Mouse (Mus musculus) neutrophil, adult 5-6 weeks (primary cell): ENCODE measurements around the gene Adipor2. TPM values are rescaled to one million over a fixed set of nuclear protein-coding genes. Genes with fewer than 3 reads are reported as not detected.
A peak's percentile ranks its signal among the peaks of the same experiment; 100 is the strongest.
"Not testable (repeated sequence)": the region's sequence is repeated elsewhere in the genome, so short reads cannot be mapped to it uniquely, and the experiment has no call there.

ENCODE experiments used
- ATAC-seq: fragments of 151-379, 151-347 bp; 2 replicates; pipeline ENCODE4 v1.8.0; 2017; ENCODE audit warnings: mild to moderate bottlenecking, moderate TSS enrichment; ENCODE audit not compliant: insufficient number of reproducible peaks, poor library complexity, low FRiP score, severe bottlenecking; ENCODE audit errors: extremely low read depth
- total RNA-seq: library from RNA; stranded (forward); fragments of 200-1000 nt; gene quantifications from 2 replicates; pipeline ENCODE4 v1.2.3, GENCODE M21; 2017

The Adipor2 gene
- total RNA-seq = 117 and 122 TPM in 2 replicates

- peak; percentile 58; the same call in 1 of the 2 replicates for ATAC-seq
Observed at GRCm38 (mm10) chr6:119417354-119417753, at the start of gene Adipor2. Gene Adipor2, minus strand, starts transcription at chr6:119417704.

GRCm38 (mm10) chr6:119466161-119466560 lies 48.7 kb upstream of the Adipor2 start:
- ATAC-seq = no peak

GRCm38 (mm10) chr6:119460391-119460790 lies 42.9 kb upstream of the Adipor2 start:
- ATAC-seq = no peak

- ATAC-seq = no peak
Observed at GRCm38 (mm10) chr6:119459041-119459440, 41.5 kb upstream of the Adipor2 start.

- ATAC-seq = no peak
Observed at GRCm38 (mm10) chr6:119458166-119458565, 40.7 kb upstream of the Adipor2 start.

- no peak for ATAC-seq
Observed at GRCm38 (mm10) chr6:119451981-119452499, 34.5 kb upstream of the Adipor2 start.

- ATAC-seq = no peak
Observed at GRCm38 (mm10) chr6:119450965-119451943, 33.8 kb upstream of the Adipor2 start.

GRCm38 (mm10) chr6:119449060-119449499 lies 31.6 kb upstream of the Adipor2 start:
- no peak for ATAC-seq

GRCm38 (mm10) chr6:119448321-119449059 lies 31.0 kb upstream of the Adipor2 start:
- no peak for ATAC-seq

- no peak for ATAC-seq
Observed at GRCm38 (mm10) chr6:119445671-119446607, 28.4 kb upstream of the Adipor2 start.

- ATAC-seq = peak; percentile 86
Observed at GRCm38 (mm10) chr6:119443742-119444645, 26.5 kb upstream of the Adipor2 start.

- ATAC-seq = not testable (repeated sequence)
Observed at GRCm38 (mm10) chr6:119442729-119443128, 25.2 kb upstream of the Adipor2 start.

- no peak for ATAC-seq
Observed at GRCm38 (mm10) chr6:119437894-119438761, 20.6 kb upstream of the Adipor2 start.

GRCm38 (mm10) chr6:119434394-119434793 lies 16.9 kb upstream of the Adipor2 start:
- no peak for ATAC-seq

- no peak for ATAC-seq
Observed at GRCm38 (mm10) chr6:119431751-119432324, 14.3 kb upstream of the Adipor2 start.

GRCm38 (mm10) chr6:119430508-119430907 lies 13.0 kb upstream of the Adipor2 start:
- peak; percentile 73 for ATAC-seq
